Mouse (Mus musculus) limb, embryonic 13.5 days (tissue): Measurements from ENCODE around the gene Tpm3. TPM values are rescaled to one million over a fixed set of nuclear protein-coding genes. Genes with fewer than 3 reads are reported as not detected.

Experiments used
- ATAC-seq: fragments of 200-750 bp; cut with Nextera tagmentation; 2 replicates; pipeline ENCODE4 v1.8.0; 2017; ENCODE audit warnings: low read depth, moderate number of reproducible peaks, moderate TSS enrichment; ENCODE audit not compliant: low FRiP score
- H3K27ac ChIP-seq: fragments of 300-500 bp; sonication (generic); 2 replicates; pipeline ENCODE4 v1.5.1; 2015; ENCODE audit warnings: inconsistent platforms, mild to moderate bottlenecking, moderate library complexity
- H3K27me3 ChIP-seq: fragments of 300-500 bp; sonication (generic); 2 replicates; pipeline ENCODE4 v1.6.1; 2015; ENCODE audit warnings: mild to moderate bottlenecking, inconsistent platforms
- H3K36me3 ChIP-seq: fragments of 300-500 bp; sonication (generic); 2 replicates; pipeline ENCODE4 v1.6.1; 2015; ENCODE audit warnings: inconsistent platforms, mild to moderate bottlenecking, moderate library complexity
- H3K4me1 ChIP-seq: fragments of 300-500 bp; sonication (generic); 2 replicates; pipeline ENCODE4 v1.6.1; 2015; ENCODE audit warnings: inconsistent platforms
- H3K4me2 ChIP-seq: fragments of 300-500 bp; sonication (generic); replicated peaks from 2 replicates; pipeline ENCODE4 v1.6.1; 2015; ENCODE audit warnings: inconsistent platforms, mild to moderate bottlenecking, moderate library complexity
- H3K4me3 ChIP-seq: fragments of 300-500 bp; sonication (generic); 2 replicates; pipeline ENCODE4 v1.5.1; 2015; ENCODE audit warnings: moderate library complexity, mild to moderate bottlenecking, inconsistent platforms
- H3K9ac ChIP-seq: fragments of 300-500 bp; sonication (generic); 2 replicates; pipeline ENCODE4 v1.6.1; 2015; ENCODE audit warnings: mild to moderate bottlenecking, inconsistent platforms
- H3K9me3 ChIP-seq: fragments of 300-500 bp; sonication (generic); 2 replicates; pipeline ENCODE4 v1.6.1; 2016; ENCODE audit warnings: inconsistent platforms
- WGBS: fragments of 180-500 bp; shearing (Covaris S2); methylation state at CpG from one replicate; pipeline ENCODE4 v1.1.7; 2015; 5-methylcytosine and 5-hydroxymethylcytosine counted together
- polyA plus RNA-seq: library from polyadenylated mRNA; unstranded; fragments of >200 nt; fragmentation: Nextera tagmentation; extraction: Ambion mirVana; gene quantifications from 2 replicates; pipeline ENCODE4 v1.2.1, GENCODE M21; 2015

Tpm3 gene
- polyA plus RNA-seq, result 520 and 556 TPM in 2 replicates

DNA sequence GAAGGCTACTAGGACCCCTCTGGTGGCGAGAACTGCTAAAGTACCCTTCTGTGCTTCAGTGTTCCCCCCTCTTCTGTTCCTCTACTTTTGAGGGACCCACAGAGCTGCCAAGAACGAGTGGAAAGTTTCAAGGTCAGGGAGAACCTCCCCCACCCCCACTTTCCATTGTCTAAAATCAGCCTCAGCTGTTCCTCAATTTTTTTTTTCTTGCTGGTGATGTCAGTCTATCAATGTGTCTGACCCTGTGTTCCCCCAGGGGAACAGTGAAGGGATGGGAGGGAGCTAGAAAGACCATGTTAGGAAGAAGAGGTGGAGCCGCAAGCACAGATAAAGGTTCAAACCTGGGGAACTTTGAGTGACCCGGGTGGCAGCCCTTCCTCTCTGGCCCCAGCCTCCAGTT is at the start of gene Tpm3:
Tpm3 (plus strand) TSS at position 356 of the 400 bp plus-strand sequence.
- whole genome bisulfite sequencing, result 67% methylated on average over 4 of the region's 4 CpGs
- ATAC-seq, result no peak
- H3K27me3 ChIP-seq, result no peaks in the 10 kb centered on the region

DNA sequence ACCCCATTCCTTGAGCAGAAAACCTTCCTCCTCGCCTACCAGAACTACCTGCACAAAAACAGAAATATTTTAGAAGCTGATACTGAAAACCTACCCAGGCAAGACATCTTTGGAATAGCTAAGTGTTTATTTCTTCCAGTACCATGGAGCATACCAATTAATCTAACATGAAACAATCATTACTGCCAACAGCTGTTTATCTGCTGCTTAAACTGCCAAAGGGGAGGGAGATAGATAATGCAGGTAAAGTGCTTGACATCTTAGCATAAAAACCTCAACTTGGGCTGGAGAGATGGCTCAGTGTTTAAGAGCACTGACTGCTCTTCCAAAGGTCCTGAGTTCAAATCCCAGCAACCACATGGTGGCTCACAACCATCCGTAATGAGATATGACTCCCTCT is 37.8 kb upstream of the Tpm3 start:
- no peaks in the 10 kb centered on the region for H3K9me3 ChIP-seq
- no peak overlapping the region for H3K4me3 ChIP-seq
- H3K4me1 ChIP-seq, result no peaks in the 10 kb centered on the region
- peaks cover 76% of the 10 kb centered on the region for H3K36me3 ChIP-seq
- ATAC-seq, result no peak
- H3K9ac ChIP-seq, result no peak overlapping the region
- H3K4me2 ChIP-seq, result no peak overlapping the region
- H3K27me3 ChIP-seq, result no peaks in the 10 kb centered on the region
- H3K27ac ChIP-seq, result no peak overlapping the region
- WGBS, result 91% methylated on average over 2 of the region's 2 CpGs

More for the DNA sequence above, at the start of gene Tpm3:
- Histone ChIP-seq H3K9ac (no peak within 1 kb of the TSS), H3K9me3 (no peaks in the 10 kb centered on the region), H3K36me3 (no peaks in the 10 kb centered on the region), H3K4me2 (no peak within 1 kb of the TSS), H3K27ac (no peak within 1 kb of the TSS), H3K4me1 (peaks cover 5% of the 10 kb centered on the region), H3K4me3 (no peak within 1 kb of the TSS)

DNA sequence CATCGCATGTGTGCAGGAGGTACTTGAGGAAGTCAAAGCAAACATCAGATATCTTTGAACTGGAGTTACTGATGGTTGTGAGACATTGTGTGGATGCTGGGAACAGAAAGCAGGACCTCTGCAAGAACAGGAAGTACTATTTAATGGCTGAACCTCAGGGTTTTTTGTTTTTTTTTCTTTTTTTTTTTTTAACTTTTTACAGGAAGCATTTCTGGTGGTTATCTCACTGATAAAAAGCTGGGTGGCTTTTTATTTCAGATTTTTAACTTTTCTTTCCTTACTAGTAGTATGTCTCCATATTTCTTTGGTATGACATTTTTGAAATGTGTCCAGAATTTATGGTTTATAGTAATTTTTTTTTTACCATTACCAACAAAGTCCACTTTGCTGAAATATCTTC is 36.2 kb upstream of the Tpm3 start:
- Histone ChIP-seq H3K4me1 (no peaks in the 10 kb centered on the region), H3K27me3 (no peaks in the 10 kb centered on the region), H3K36me3 (peaks cover 79% of the 10 kb centered on the region), H3K9me3 (no peaks in the 10 kb centered on the region), H3K4me2 (no peak overlapping the region), H3K4me3 (no peak overlapping the region), H3K27ac (no peak overlapping the region), H3K9ac (no peak overlapping the region)
- no peak for ATAC-seq
- WGBS, result 94% methylated on average over 1 of the region's 1 CpGs

DNA sequence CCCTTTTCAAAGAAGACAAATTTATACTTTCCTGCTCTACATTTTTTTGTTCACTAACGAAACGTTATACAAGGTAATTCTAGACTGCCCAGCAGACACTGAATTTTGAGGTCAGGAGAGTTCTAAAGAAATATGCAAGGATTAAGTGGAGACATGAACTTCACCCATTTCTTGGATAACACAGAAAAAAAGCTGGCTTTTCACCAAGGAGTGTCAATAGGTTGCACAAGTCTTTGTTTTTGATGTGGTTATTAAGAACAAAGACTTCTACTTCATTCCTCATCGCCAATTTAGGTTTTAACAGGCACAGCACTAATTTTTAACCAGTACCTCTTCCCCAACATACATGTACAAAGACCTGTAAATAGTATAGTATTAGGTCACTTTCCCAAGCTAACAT is 22.8 kb upstream of the Tpm3 start:
- Histone ChIP-seq H3K27me3 (no peaks in the 10 kb centered on the region), H3K9ac (no peak overlapping the region), H3K27ac (no peak overlapping the region), H3K4me1 (peaks cover 24% of the 10 kb centered on the region), H3K4me3 (no peak overlapping the region), H3K9me3 (no peaks in the 10 kb centered on the region), H3K36me3 (peaks cover 25% of the 10 kb centered on the region), H3K4me2 (no peak overlapping the region)
- WGBS, result 67% methylated on average over 3 of the region's 3 CpGs
- no peak for ATAC-seq

DNA sequence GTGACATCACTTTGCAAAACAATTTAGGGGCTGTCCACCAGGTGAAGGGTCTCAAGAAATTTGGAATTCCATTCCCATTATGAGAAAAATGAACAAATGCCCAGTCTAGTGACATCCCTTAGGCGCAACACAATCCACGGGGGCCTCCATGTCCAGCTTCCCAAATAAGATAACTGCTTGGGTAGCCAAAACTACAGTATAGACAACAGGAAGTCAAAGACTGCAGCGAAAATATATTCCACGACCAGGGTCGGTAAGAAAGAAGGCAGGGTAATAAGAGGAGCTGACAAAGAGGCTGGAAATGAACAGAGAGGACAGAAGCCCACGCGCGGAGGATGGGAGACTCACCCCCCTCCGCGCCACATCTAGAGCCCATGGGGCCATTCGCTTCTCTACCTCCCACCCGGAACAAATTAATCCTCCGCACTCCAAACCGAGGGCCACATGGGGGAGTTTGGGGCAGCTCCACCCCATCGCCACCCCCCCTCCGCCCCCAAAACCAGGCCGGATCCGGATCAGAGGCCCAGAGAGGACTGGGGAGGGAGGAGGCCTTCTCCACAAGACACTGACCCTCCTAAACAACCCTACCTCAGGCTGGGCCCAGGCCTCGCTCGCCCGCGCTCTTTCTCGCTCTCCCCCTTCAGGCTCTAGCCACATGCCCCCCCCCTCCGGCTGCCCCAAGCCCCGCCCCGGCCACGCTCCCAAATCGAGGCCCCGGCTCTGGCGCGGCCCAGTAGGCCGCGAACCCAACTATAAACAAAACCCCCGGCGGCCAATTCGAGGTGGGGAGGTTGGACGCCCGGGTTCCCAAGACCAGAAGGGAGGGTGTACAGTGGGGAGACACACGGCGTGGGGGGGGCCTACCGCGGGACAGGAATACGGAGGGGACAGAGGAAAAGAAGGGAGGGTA is 20.8 kb upstream of the Tpm3 start, which contains the start of gene 4933434E20Rik:
4933434E20Rik (plus strand) TSS at position 196 of the 910 bp plus-strand sequence.
- Histone ChIP-seq H3K4me1 (peaks cover 32% of the 10 kb centered on the region), H3K4me3 (peak within 1 kb of the TSS; percentile 81), H3K4me2 (peak within 1 kb of the TSS; percentile 84), H3K36me3 (peaks cover 27% of the 10 kb centered on the region), H3K27ac (peak within 1 kb of the TSS; percentile 95), H3K9ac (peak within 1 kb of the TSS; percentile 97), H3K27me3 (no peaks in the 10 kb centered on the region), H3K9me3 (no peaks in the 10 kb centered on the region)
- peak; percentile 82 for ATAC-seq
- WGBS, result under 1% methylated on average over 43 of the region's 43 CpGs

DNA sequence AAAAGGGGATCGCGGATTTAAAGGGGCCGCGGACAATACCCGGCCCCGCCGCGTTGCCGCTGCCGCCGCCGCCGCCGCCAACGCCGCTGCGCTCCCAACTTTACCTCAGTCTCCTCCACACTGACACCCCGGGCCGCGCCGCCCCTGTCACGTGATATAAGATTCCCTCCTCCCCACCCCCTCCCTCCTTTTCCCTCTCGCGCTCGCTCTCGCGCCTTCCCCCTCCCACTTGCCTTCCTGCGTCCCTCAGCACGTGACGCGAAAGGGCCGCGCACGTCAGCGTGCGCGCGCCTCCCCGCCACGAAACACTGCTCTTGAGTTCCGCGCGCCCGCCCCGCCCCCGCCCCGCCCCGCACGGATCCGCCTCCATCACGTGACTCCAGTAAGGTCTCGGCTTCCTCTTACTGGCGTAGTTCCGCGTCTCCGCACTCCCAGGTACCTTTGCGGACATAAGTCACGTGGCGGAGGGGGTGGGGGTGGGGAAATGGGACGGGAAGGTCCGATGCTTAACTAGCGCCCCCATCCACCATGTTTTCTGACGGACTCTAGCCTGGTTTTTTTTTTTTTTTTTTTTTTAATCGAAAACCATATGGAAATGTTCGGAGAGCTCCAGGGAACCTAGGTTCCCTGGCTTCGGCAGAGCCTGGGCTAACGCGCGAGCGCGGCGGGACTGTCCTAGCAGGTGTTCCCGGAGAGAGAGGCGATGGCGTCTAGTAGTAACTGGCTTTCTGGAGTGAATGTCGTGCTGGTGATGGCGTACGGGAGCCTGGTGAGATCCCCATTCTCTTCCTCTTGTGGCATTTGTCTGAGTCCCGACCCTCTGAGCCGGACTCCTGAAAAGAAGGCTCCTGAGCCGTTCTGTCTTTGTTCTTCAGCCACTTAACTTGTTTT is 19.9 kb upstream of the Tpm3 start, which contains the start of gene Ubap2l:
Ubap2l (minus strand) TSS at position 278 of the 891 bp plus-strand sequence.
- H3K4me3 ChIP-seq, result peak within 1 kb of the TSS; percentile 81
- WGBS, result under 1% methylated on average over 79 of the region's 81 CpGs
- no peaks in the 10 kb centered on the region for H3K9me3 ChIP-seq
- peak within 1 kb of the TSS; percentile 97 for H3K9ac ChIP-seq
- peak within 1 kb of the TSS; percentile 97 for H3K27ac ChIP-seq
- H3K27me3 ChIP-seq, result no peaks in the 10 kb centered on the region
- H3K4me1 ChIP-seq, result peaks cover 32% of the 10 kb centered on the region
- peak within 1 kb of the TSS; percentile 84 for H3K4me2 ChIP-seq
- peaks cover 30% of the 10 kb centered on the region for H3K36me3 ChIP-seq
- peak; percentile 93 for ATAC-seq

DNA sequence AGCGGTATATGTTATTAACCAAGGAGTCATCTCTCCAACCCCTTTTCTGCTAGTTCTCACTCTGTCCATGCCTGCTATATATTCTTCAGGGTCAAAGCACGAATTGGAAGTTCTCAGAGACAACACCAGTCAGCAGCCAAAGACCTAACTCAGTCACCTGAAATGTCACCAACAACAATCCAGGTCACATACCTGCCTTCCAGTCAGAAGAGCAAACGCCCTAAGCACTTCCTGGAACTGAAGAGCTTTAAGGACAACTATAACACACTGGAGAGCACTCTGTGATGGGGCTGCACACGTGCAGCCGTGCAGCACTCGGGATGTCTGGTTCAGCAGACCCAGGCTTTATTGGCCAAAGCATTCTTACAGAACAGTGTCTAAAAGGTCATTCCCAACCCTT is 10.9 kb upstream of the Tpm3 start:
- Histone ChIP-seq H3K9me3 (no peaks in the 10 kb centered on the region), H3K4me2 (no peak overlapping the region), H3K36me3 (peaks cover 71% of the 10 kb centered on the region), H3K4me3 (no peak overlapping the region), H3K9ac (no peak overlapping the region), H3K27ac (no peak overlapping the region), H3K4me1 (no peaks in the 10 kb centered on the region), H3K27me3 (no peaks in the 10 kb centered on the region)
- 91% methylated on average over 6 of the region's 6 CpGs for WGBS
- ATAC-seq, result no peak

DNA sequence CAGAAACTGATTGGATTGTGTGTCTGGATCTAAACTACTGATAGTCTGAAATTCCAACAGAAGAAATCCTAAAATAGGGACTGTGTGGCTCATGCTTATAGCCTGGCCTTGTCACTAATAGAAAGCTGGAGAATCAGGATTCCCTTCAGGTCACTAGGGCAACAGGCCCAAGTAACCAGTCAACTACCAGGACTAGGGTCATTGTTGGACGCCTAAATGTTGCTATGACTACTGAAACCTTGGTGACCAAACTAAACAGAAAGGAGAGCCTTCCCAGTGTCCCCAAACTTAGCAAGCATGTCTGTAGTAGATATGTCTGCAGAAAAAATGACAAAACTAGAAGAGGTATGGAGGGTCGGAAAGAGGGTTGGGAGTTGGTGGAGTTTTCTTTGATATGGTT is 9.9 kb upstream of the Tpm3 start:
- ATAC-seq, result no peak
- H3K9me3 ChIP-seq, result no peaks in the 10 kb centered on the region
- no peaks in the 10 kb centered on the region for H3K4me1 ChIP-seq
- H3K4me2 ChIP-seq, result no peak overlapping the region
- no peaks in the 10 kb centered on the region for H3K27me3 ChIP-seq
- no peak overlapping the region for H3K27ac ChIP-seq
- no peak overlapping the region for H3K9ac ChIP-seq
- H3K36me3 ChIP-seq, result peaks cover 61% of the 10 kb centered on the region
- no peak overlapping the region for H3K4me3 ChIP-seq
- WGBS, result 68% methylated on average over 2 of the region's 2 CpGs

DNA sequence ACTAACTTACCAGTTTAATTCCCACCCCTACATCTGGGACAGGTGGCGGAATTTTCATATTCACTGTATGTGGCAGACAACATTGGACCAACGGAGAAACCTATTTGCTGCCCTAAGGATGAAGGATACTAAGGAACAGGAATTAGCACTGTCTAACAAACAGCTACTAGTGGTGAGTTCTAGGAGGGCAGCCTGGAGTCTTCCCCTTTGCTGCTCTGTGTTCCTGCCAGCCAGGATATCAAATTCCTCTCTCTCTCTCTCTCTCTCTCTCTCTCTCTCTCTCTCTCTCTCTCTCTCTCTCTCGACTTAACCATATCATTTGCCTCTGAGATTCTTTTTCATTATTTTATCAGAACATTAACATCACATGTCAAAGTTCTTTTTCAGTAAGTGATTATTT is 8.1 kb upstream of the Tpm3 start:
- Histone ChIP-seq H3K9me3 (no peaks in the 10 kb centered on the region), H3K36me3 (peaks cover 52% of the 10 kb centered on the region), H3K9ac (no peak overlapping the region), H3K4me3 (no peak overlapping the region), H3K27me3 (no peaks in the 10 kb centered on the region), H3K4me2 (no peak overlapping the region), H3K4me1 (no peaks in the 10 kb centered on the region), H3K27ac (no peak overlapping the region)
- no peak for ATAC-seq
- 77% methylated on average over 3 of the region's 3 CpGs for WGBS

DNA sequence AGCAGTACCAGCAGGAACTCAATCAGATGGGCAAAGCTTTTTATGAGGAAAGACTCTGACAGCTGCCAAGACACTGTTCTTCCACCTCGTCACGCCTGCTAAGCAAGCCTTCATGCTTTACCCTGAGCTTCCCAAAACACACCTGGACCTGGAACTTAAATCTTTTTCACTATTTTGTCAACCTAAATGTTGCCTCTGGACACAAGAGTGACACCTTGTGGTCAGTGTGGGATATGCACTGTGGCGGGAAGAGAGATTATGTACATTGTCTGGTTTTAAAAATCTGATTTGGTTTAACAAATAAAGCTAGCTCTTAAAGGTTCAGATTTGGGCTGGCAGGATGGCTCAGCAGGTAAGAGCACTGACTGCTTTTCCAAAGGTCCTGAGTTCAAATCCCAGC is 6.9 kb upstream of the Tpm3 start:
- Histone ChIP-seq H3K9me3 (no peaks in the 10 kb centered on the region), H3K27me3 (no peaks in the 10 kb centered on the region), H3K4me1 (no peaks in the 10 kb centered on the region), H3K4me2 (no peak overlapping the region), H3K27ac (no peak overlapping the region; the same call in 1 of the 2 replicates), H3K9ac (no peak overlapping the region), H3K4me3 (no peak overlapping the region), H3K36me3 (peaks cover 45% of the 10 kb centered on the region)
- ATAC-seq, result no peak
- 40% methylated on average over 3 of the region's 3 CpGs for WGBS

DNA sequence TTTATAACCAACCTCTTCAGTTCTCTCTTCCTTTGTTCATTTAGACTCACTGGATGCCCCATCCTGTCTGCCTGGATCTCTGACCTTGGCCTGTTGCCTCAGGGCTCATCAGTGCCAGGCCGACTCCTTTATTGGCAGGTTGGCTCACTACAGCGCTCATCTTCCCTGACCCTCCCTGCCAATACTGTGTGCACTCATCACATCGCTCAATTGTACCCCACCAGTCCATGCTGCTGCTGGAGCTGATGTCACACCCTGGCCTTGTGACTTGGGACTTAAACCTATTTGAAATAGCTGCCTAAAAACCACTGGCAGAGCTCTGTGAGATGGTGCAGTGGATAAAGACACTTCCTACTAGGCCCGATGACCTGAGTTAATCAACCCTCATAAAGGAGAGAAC is 4.6 kb upstream of the Tpm3 start:
- no peak overlapping the region for H3K27ac ChIP-seq
- H3K4me2 ChIP-seq, result no peak overlapping the region
- H3K27me3 ChIP-seq, result no peaks in the 10 kb centered on the region
- no peaks in the 10 kb centered on the region for H3K9me3 ChIP-seq
- peaks cover 22% of the 10 kb centered on the region for H3K36me3 ChIP-seq
- no peak overlapping the region for H3K4me3 ChIP-seq
- 86% methylated on average over 4 of the region's 4 CpGs for WGBS
- no peak for ATAC-seq
- H3K9ac ChIP-seq, result no peak overlapping the region
- no peaks in the 10 kb centered on the region for H3K4me1 ChIP-seq

DNA sequence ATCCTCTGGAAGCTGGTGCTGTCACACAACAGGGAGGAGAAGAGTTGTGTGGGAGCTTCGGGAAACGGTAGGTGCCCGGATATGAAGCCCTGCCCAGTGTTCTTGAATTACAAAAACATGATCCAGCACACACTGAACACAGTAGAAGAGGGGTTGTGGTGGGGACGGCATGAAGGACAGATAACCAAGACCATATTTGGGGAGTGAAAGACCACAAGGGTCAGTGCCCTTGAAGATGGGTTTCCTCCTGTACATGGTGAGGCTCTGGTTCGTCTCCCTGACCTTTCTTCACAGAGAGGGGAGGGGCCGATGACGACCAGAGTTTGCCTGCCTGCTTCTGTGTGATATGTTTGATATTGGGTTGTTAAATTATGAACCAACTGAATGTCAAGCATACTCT is 2.8 kb upstream of the Tpm3 start:
- Histone ChIP-seq H3K27me3 (no peaks in the 10 kb centered on the region), H3K27ac (no peak overlapping the region), H3K4me2 (no peak overlapping the region), H3K4me1 (no peaks in the 10 kb centered on the region), H3K4me3 (no peak overlapping the region), H3K9ac (no peak overlapping the region), H3K9me3 (no peaks in the 10 kb centered on the region), H3K36me3 (peaks cover 8% of the 10 kb centered on the region)
- WGBS, result 74% methylated on average over 7 of the region's 7 CpGs
- no peak for ATAC-seq
